Mouse (Mus musculus) hindbrain, postnatal 0 days (tissue): Measurements from ENCODE around the gene Aamp. TPM values are rescaled to one million over a fixed set of nuclear protein-coding genes. Genes with fewer than 3 reads are reported as not detected.

Source experiments
- ATAC-seq: fragments of 200-750 bp; cut with Nextera tagmentation; 2 replicates; pipeline ENCODE4 v1.8.0; 2017; ENCODE audit warnings: mild to moderate bottlenecking, moderate TSS enrichment, moderate library complexity
- DNase-seq: peaks from one replicate; pipeline ENCODE4 v3.0.0-alpha.2; 2015; ENCODE audit warnings: low spot score
- H3K27ac ChIP-seq: fragments of 300-500 bp; sonication (generic); 2 replicates; pipeline ENCODE4 v1.5.1; 2014; ENCODE audit warnings: mild to moderate bottlenecking
- H3K27me3 ChIP-seq: fragments of 300-500 bp; sonication (generic); 2 replicates; pipeline ENCODE4 v1.6.1; 2014; ENCODE audit warnings: low read length, mixed read lengths; ENCODE audit not compliant: insufficient read depth
- H3K36me3 ChIP-seq: fragments of 300-500 bp; sonication (generic); 2 replicates; pipeline ENCODE4 v1.6.1; 2014; ENCODE audit warnings: low read length, mixed read lengths; ENCODE audit not compliant: insufficient read depth
- H3K4me1 ChIP-seq: fragments of 300-500 bp; sonication (generic); 2 replicates; pipeline ENCODE4 v1.6.1; 2014; ENCODE audit warnings: antibody characterized with exemption, low read length, mixed read lengths; ENCODE audit not compliant: insufficient read depth
- H3K4me2 ChIP-seq: fragments of 300-500 bp; sonication (generic); 2 replicates; pipeline ENCODE4 v1.6.1; 2014; ENCODE audit warnings: low read depth, mild to moderate bottlenecking, low read length, moderate library complexity, mixed read lengths
- H3K4me3 ChIP-seq: fragments of 300-500 bp; sonication (generic); 2 replicates; pipeline ENCODE4 v1.5.1; 2014; ENCODE audit warnings: low read length
- H3K9ac ChIP-seq: fragments of 300-500 bp; sonication (generic); replicated peaks from 2 replicates; pipeline ENCODE4 v1.6.1; 2014; ENCODE audit warnings: mild to moderate bottlenecking, low read length, moderate library complexity, mixed read lengths
- H3K9me3 ChIP-seq: fragments of 300-500 bp; sonication (generic); 2 replicates; pipeline ENCODE4 v1.6.1; 2016; ENCODE audit warnings: low read length, mixed read lengths
- CTCF ChIP-seq: IDR thresholded peaks from 2 replicates; pipeline ENCODE4 v1.5.1; 2016; ENCODE audit warnings: antibody characterized with exemption, control low read depth, low read depth
- WGBS: fragments of 180-500 bp; shearing (Covaris S2); extraction: QIAGEN DNeasy Blood & Tissue Kit; methylation state at CpG from one replicate; pipeline ENCODE4 v1.1.7; 2014; 5-methylcytosine and 5-hydroxymethylcytosine counted together
- polyA plus RNA-seq: library from polyadenylated mRNA; unstranded; fragments of >200 nt; fragmentation: Nextera tagmentation; extraction: Ambion mirVana; gene quantifications from 2 replicates; pipeline ENCODE4 v1.2.1, GENCODE M21; 2015
- total RNA-seq: library from RNA; depleted of rRNA; stranded (reverse); fragments of >200 nt; gene quantifications from 2 replicates; pipeline ENCODE4 v1.2.3, GENCODE M21; 2014

The Aamp gene
- total and polyA plus RNA-seq, 2 experiments from 2014 or later: 161 to 212 TPM

- ATAC-seq (no peak), DNase-seq (no peak)
- WGBS: 48% methylated on average over 11 of the region's 11 CpGs
- TF ChIP-seq CTCF: no peak
- Histone ChIP-seq H3K4me3 (no peak overlapping the region), H3K27ac (no peak overlapping the region), H3K27me3 (no peaks in the 10 kb centered on the region), H3K4me2 (peak overlapping the region; percentile 84), H3K4me1 (peaks cover 14% of the 10 kb centered on the region), H3K9ac (no peak overlapping the region), H3K36me3 (no peaks in the 10 kb centered on the region), H3K9me3 (no peaks in the 10 kb centered on the region)
Observed at GRCm38 (mm10) chr1:74239618-74240017, 44.9 kb downstream of the Aamp start.

DNA sequence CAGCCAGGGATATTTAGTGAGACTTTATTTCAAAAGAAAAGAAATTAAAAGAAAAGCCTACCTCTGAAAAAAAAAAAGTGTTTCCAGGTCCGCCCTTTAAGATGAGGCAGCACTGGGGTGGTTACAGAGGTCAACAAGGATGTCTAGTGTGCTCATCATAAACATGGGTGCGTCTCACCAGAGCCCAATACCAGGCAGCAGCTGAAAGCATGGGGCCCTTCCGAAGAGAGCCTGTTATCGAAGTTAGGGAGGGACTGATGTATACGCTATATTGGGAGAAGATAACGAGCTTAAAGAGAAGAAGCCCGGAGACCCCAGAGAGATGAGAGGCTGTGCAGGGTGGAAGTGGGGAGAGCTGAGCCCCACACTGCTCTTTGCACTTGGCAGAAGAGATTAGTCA, 45.4 kb downstream of the Aamp start:
- H3K4me3 ChIP-seq: no peak overlapping the region

DNA sequence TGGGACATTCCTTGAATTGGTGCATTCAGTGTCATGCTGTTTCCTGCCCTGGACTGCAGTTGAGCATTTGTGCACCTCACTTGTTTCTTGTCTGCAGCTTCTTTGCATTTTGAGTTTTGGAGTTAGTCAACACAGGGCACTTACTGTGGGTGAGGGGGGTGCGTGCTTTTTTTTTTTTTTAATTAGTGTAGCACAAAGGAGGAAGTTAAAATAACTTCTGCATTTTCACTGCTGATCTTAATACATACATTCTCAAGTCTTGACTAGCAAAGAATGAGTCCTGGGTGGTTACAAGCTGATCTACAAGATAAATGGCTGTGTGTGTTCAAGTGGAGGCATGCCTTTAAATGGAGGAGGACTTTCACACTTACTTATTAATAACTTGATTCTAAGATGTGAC, 46.4 kb downstream of the Aamp start:
- H3K36me3 ChIP-seq: no peaks in the 10 kb centered on the region
- no peaks in the 10 kb centered on the region for H3K27me3 ChIP-seq
- ATAC-seq: no peak
- H3K4me2 ChIP-seq: peak overlapping the region; percentile 84
- WGBS: 79% methylated on average over 1 of the region's 1 CpGs
- H3K4me3 ChIP-seq: peak overlapping the region; percentile 99
- no peaks in the 10 kb centered on the region for H3K9me3 ChIP-seq
- no peak for DNase-seq
- H3K4me1 ChIP-seq: peaks cover 14% of the 10 kb centered on the region
- no peak overlapping the region for H3K27ac ChIP-seq
- TF ChIP-seq CTCF: no peak
- peak overlapping the region; percentile 94; the same call in 1 of the 2 replicates for H3K9ac ChIP-seq

More for the DNA sequence above, 45.4 kb downstream of the Aamp start:
- Histone ChIP-seq H3K9me3 (no peaks in the 10 kb centered on the region), H3K4me2 (peak overlapping the region; percentile 84), H3K4me1 (peaks cover 14% of the 10 kb centered on the region), H3K36me3 (no peaks in the 10 kb centered on the region), H3K27me3 (no peaks in the 10 kb centered on the region), H3K9ac (no peak overlapping the region), H3K27ac (no peak overlapping the region)
- WGBS: 68% methylated on average over 7 of the region's 7 CpGs
- TF ChIP-seq CTCF: no peak
- no peak for ATAC-seq
- DNase-seq: no peak

- H3K27me3 ChIP-seq: no peaks in the 10 kb centered on the region
- H3K36me3 ChIP-seq: no peaks in the 10 kb centered on the region
- peak overlapping the region; percentile 95; the same call in 1 of the 2 replicates for H3K27ac ChIP-seq
- WGBS: 34% methylated on average over 5 of the region's 5 CpGs
- DNase-seq: no peak
- ATAC-seq: no peak
- no peak for TF ChIP-seq CTCF
- H3K9me3 ChIP-seq: no peaks in the 10 kb centered on the region
- H3K9ac ChIP-seq: peak overlapping the region; percentile 94; the same call in 1 of the 2 replicates
- H3K4me3 ChIP-seq: peak overlapping the region; percentile 99
- H3K4me2 ChIP-seq: peak overlapping the region; percentile 84
- peaks cover 14% of the 10 kb centered on the region for H3K4me1 ChIP-seq
Observed at GRCm38 (mm10) chr1:74237671-74238070, 46.9 kb downstream of the Aamp start.

DNA sequence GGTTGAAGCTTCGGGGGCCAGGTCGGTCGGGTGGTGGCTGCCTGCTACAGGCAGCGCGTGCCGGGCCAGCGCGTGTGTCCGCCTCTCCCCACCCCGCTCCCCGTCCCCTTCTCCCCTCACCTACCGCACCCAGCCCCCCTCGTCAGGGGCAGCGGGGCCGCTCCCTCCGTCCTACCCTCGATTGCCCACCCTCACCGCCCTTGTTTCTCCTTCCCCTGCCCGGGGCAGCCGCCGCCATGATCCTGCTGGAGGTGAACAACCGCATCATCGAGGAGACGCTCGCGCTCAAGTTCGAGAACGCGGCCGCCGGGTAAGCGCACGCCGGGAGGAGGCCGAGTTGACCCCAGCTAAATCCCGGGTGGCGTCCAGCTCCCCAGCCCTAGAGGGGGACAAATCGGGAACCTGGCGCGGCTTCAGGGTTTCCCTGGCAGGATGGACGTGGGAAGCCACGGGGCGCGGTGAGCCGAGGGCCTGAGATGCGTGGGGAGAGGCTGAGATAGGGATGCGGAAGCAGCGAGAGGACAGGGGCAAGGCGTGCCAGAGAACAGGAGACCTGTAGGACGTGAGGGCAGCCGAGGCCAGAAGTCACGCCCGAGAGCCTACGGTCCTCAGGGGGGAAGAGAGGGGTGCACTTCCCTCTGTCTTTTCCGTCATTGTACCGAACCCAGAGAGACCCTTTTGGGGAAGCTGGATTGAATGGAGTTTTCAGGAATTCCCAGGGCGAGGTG, 47.8 kb downstream of the Aamp start:
- H3K4me1 ChIP-seq: peaks cover 14% of the 10 kb centered on the region
- H3K9me3 ChIP-seq: no peaks in the 10 kb centered on the region
- peak overlapping the region; percentile 84 for H3K4me2 ChIP-seq
- 0% methylated on average over 52 of the region's 57 CpGs for WGBS
- peak; percentile 39 for ATAC-seq
- H3K4me3 ChIP-seq: peak overlapping the region; percentile 99
- H3K9ac ChIP-seq: peak overlapping the region; percentile 94
- no peak for TF ChIP-seq CTCF
- no peaks in the 10 kb centered on the region for H3K36me3 ChIP-seq
- DNase-seq: peak; percentile 42
- H3K27me3 ChIP-seq: no peaks in the 10 kb centered on the region
- H3K27ac ChIP-seq: peak overlapping the region; percentile 95

DNA sequence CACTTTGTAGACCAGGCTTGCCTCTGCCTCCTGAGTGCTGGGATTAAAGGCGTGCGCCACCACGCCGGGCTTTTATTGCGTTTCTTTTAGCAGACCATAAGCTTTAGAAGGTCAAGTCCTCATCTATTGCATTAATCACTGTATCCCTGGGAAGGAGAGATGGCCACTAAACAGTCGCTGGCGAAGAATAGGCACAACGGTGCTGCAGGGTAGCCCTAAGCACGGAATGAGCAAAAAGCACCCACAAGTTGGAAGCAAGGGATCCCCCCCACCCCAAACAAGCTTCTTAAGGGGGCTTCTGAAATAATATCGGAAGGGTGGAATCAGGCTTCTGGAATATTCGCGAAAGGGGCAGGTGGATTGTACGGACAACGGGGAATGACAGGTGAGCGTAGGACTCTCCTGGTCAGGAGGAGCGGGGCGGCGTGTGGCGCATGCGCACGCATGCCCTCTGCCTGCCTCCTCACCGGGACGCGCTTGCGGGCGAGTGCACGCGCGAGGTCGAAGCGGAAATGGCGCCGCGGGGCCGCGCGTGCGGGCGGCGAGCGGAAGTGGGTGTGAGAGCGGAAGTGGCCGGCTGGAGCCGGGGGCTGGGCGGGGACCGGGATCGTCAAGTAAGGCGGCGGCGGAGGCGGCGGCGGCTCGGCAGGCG, 48.5 kb downstream of the Aamp start, which contains the start of gene Arpc2:
Gene Arpc2 (plus strand): TSS at position 147 of the 652 bp plus-strand sequence.
- DNase-seq: peak; percentile 98
- Histone ChIP-seq H3K4me3 (peak within 1 kb of the TSS; percentile 99), H3K4me2 (peak within 1 kb of the TSS; percentile 84), H3K9me3 (no peaks in the 10 kb centered on the region), H3K9ac (peak within 1 kb of the TSS; percentile 94), H3K36me3 (no peaks in the 10 kb centered on the region), H3K4me1 (peaks cover 14% of the 10 kb centered on the region), H3K27ac (peak within 1 kb of the TSS; percentile 95), H3K27me3 (no peaks in the 10 kb centered on the region)
- TF ChIP-seq CTCF: no peak
- peak; percentile 94 for ATAC-seq
- 2% methylated on average over 38 of the region's 55 CpGs for WGBS

GRCm38 (mm10) chr1:74230992-74231391, 53.5 kb downstream of the Aamp start:
- Histone ChIP-seq H3K4me3 (no peak overlapping the region), H3K9ac (no peak overlapping the region), H3K27ac (no peak overlapping the region), H3K36me3 (no peaks in the 10 kb centered on the region), H3K27me3 (no peaks in the 10 kb centered on the region), H3K4me2 (no peak overlapping the region), H3K4me1 (no peaks in the 10 kb centered on the region), H3K9me3 (no peaks in the 10 kb centered on the region)
- DNase-seq (no peak), ATAC-seq (no peak)
- 83% methylated on average over 1 of the region's 1 CpGs for WGBS
- no peak for TF ChIP-seq CTCF
